Mouse (Mus musculus) thymus, adult 2 months (tissue): ENCODE measurements around the gene Trak1.

ENCODE experiments used
- CTCF ChIP-seq: fragments of 200-500 bp; IDR thresholded peaks from 2 replicates; pipeline ENCODE4 v1.5.1; 2012; ENCODE audit warnings: mild to moderate bottlenecking, control low read depth, low read length, moderate library complexity, borderline replicate concordance; ENCODE audit not compliant: control insufficient read depth, poor library complexity, insufficient read depth; ENCODE audit errors: extremely low read depth
- POLR2A ChIP-seq: fragments of 200-500 bp; IDR thresholded peaks from 2 replicates; pipeline ENCODE4 v1.6.1; 2012; ENCODE audit warnings: mild to moderate bottlenecking, low read length, control low read depth, moderate library complexity; ENCODE audit not compliant: control insufficient read depth, poor library complexity, insufficient read depth; ENCODE audit errors: extremely low read depth

DNA sequence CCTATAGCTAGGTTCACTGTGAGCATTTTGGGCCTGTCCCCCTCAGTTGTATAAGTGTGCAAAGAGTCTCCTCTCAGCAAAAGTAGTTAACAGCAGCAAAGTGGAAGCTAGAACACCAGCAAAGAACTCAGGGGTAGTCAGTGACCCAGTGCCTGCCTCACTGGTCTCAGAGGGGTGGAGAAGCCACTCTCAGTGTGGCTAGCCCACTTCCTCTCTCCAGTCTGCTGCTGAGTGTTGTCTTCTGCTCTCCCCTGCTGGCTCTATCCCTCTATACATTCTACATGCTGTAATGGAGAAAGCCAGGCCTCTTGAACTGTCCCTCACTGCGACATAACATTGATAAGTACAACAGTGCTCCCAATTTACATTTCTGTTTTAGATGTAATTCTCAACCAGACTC is 26.2 kb upstream of the Trak1 start:
- TF ChIP-seq CTCF (no peak), POLR2A (no peak)
